Mouse (Mus musculus) neural tube, embryonic 11.5 days (tissue): ENCODE measurements around the gene Gdpd4. TPM values are rescaled to one million over a fixed set of nuclear protein-coding genes. Genes with fewer than 3 reads are reported as not detected.

Source experiments
- ATAC-seq: fragments of 200-750 bp; cut with Nextera tagmentation; 2 replicates; pipeline ENCODE4 v1.8.0; 2017; ENCODE audit warnings: moderate number of reproducible peaks, mild to moderate bottlenecking, moderate TSS enrichment, moderate library complexity; ENCODE audit not compliant: insufficient read depth, low FRiP score, low TSS enrichment
- DNase-seq: peaks from one replicate; pipeline ENCODE4 v3.0.0-alpha.2; 2015; ENCODE audit warnings: low spot score
- H3K27ac ChIP-seq: fragments of 300-500 bp; sonication (generic); 2 replicates; pipeline ENCODE4 v1.5.1; 2014; ENCODE audit warnings: low read depth, mild to moderate bottlenecking, low read length
- H3K27me3 ChIP-seq: fragments of 300-500 bp; sonication (generic); 2 replicates; pipeline ENCODE4 v1.6.1; 2014; ENCODE audit warnings: mild to moderate bottlenecking, low read length, mixed read lengths; ENCODE audit not compliant: control insufficient read depth, insufficient read depth
- H3K36me3 ChIP-seq: fragments of 300-500 bp; sonication (generic); 2 replicates; pipeline ENCODE4 v1.6.1; 2014; ENCODE audit warnings: mild to moderate bottlenecking, low read length, moderate library complexity, mixed read lengths; ENCODE audit not compliant: control insufficient read depth, insufficient read depth
- H3K4me1 ChIP-seq: fragments of 300-500 bp; sonication (generic); 2 replicates; pipeline ENCODE4 v1.6.1; 2014; ENCODE audit warnings: low read length, mixed read lengths; ENCODE audit not compliant: control insufficient read depth, insufficient read depth
- H3K4me2 ChIP-seq: fragments of 300-500 bp; sonication (generic); 2 replicates; pipeline ENCODE4 v1.6.1; 2014; ENCODE audit warnings: low read depth, mild to moderate bottlenecking, moderate library complexity
- H3K4me3 ChIP-seq: fragments of 300-500 bp; sonication (generic); 2 replicates; pipeline ENCODE4 v1.5.1; 2014; ENCODE audit warnings: low read depth, low read length
- H3K9ac ChIP-seq: fragments of 300-500 bp; sonication (generic); 2 replicates; pipeline ENCODE4 v1.6.1; 2014; ENCODE audit warnings: mild to moderate bottlenecking, low read length
- H3K9me3 ChIP-seq: fragments of 300-500 bp; sonication (generic); 2 replicates; pipeline ENCODE4 v1.6.1; 2016; ENCODE audit warnings: low read length; ENCODE audit not compliant: control insufficient read depth
- whole genome bisulfite sequencing: fragments of 180-500 bp; shearing (Covaris S2); extraction: QIAGEN DNeasy Blood & Tissue Kit; methylation state at CpG from one replicate; pipeline ENCODE4 v1.1.7; 2014; 5-methylcytosine and 5-hydroxymethylcytosine counted together
- polyA plus RNA-seq: library from polyadenylated mRNA; unstranded; fragments of >200 nt; fragmentation: Nextera tagmentation; extraction: Ambion mirVana; gene quantifications from 2 replicates; pipeline ENCODE4 v1.2.1, GENCODE M21; 2014

The Gdpd4 gene
- not detected in 2 replicates for polyA plus RNA-seq

GRCm38 (mm10) chr7:97919742-97920141 is at the start of gene Gdpd4:
TSS of gene Gdpd4 (plus strand) at chr7:97919955.
- no peak for DNase-seq
- no peak for ATAC-seq
- H3K27ac ChIP-seq: no peak within 1 kb of the TSS
- H3K9me3 ChIP-seq: no peaks in the 10 kb centered on the region
- no peak within 1 kb of the TSS for H3K4me3 ChIP-seq
- no peaks in the 10 kb centered on the region for H3K4me1 ChIP-seq
- H3K4me2 ChIP-seq: no peak within 1 kb of the TSS
- H3K36me3 ChIP-seq: no peaks in the 10 kb centered on the region
- H3K9ac ChIP-seq: no peak within 1 kb of the TSS
- no peaks in the 10 kb centered on the region for H3K27me3 ChIP-seq
- WGBS: 90% methylated on average over 12 of the region's 12 CpGs

GRCm38 (mm10) chr7:97872396-97872795 is 47.4 kb upstream of the Gdpd4 start:
- Histone ChIP-seq H3K36me3 (no peaks in the 10 kb centered on the region), H3K4me2 (no peak overlapping the region), H3K27ac (no peak overlapping the region), H3K27me3 (no peaks in the 10 kb centered on the region), H3K4me3 (no peak overlapping the region), H3K9ac (no peak overlapping the region), H3K9me3 (no peaks in the 10 kb centered on the region), H3K4me1 (no peaks in the 10 kb centered on the region)
- WGBS: 94% methylated on average over 4 of the region's 4 CpGs
- ATAC-seq (no peak), DNase-seq (no peak)

- Histone ChIP-seq H3K9ac (no peak overlapping the region), H3K27me3 (no peaks in the 10 kb centered on the region), H3K9me3 (no peaks in the 10 kb centered on the region), H3K4me3 (no peak overlapping the region), H3K36me3 (no peaks in the 10 kb centered on the region), H3K4me1 (no peaks in the 10 kb centered on the region), H3K4me2 (no peak overlapping the region), H3K27ac (no peak overlapping the region)
- ATAC-seq: no peak
- DNase-seq: no peak
Measured at GRCm38 (mm10) chr7:97873317-97873716, 46.4 kb upstream of the Gdpd4 start.

- WGBS: 86% methylated on average over 7 of the region's 7 CpGs
- no peak overlapping the region for H3K4me2 ChIP-seq
- ATAC-seq: no peak
Measured at GRCm38 (mm10) chr7:97877846-97878538, 41.8 kb upstream of the Gdpd4 start.

GRCm38 (mm10) chr7:97911646-97912045 is 8.1 kb upstream of the Gdpd4 start:
- no peaks in the 10 kb centered on the region for H3K4me1 ChIP-seq
- no peak for DNase-seq
- no peak for ATAC-seq
- peaks cover 3% of the 10 kb centered on the region; the same call in 1 of the 2 replicates for H3K36me3 ChIP-seq
- 87% methylated on average over 3 of the region's 3 CpGs for WGBS
- H3K27me3 ChIP-seq: no peaks in the 10 kb centered on the region
- no peak overlapping the region for H3K4me3 ChIP-seq
- no peaks in the 10 kb centered on the region for H3K9me3 ChIP-seq
- no peak overlapping the region for H3K9ac ChIP-seq
- H3K4me2 ChIP-seq: no peak overlapping the region
- no peak overlapping the region for H3K27ac ChIP-seq

More at GRCm38 (mm10) chr7:97877846-97878538, 41.8 kb upstream of the Gdpd4 start:
- Histone ChIP-seq H3K27me3 (no peaks in the 10 kb centered on the region), H3K4me3 (no peak overlapping the region), H3K4me1 (no peaks in the 10 kb centered on the region), H3K27ac (no peak overlapping the region), H3K9ac (no peak overlapping the region), H3K9me3 (no peaks in the 10 kb centered on the region), H3K36me3 (no peaks in the 10 kb centered on the region)
- DNase-seq: no peak

- no peak overlapping the region for H3K4me2 ChIP-seq
- H3K4me1 ChIP-seq: no peaks in the 10 kb centered on the region
- H3K4me3 ChIP-seq: no peak overlapping the region
- no peak overlapping the region for H3K27ac ChIP-seq
- H3K36me3 ChIP-seq: peaks cover 3% of the 10 kb centered on the region; the same call in 1 of the 2 replicates
- DNase-seq: no peak
- H3K27me3 ChIP-seq: no peaks in the 10 kb centered on the region
- no peak overlapping the region for H3K9ac ChIP-seq
- H3K9me3 ChIP-seq: no peaks in the 10 kb centered on the region
- no peak for ATAC-seq
- 94% methylated on average over 2 of the region's 2 CpGs for WGBS
Measured at GRCm38 (mm10) chr7:97914833-97915516, 4.8 kb upstream of the Gdpd4 start.

- ATAC-seq (no peak), DNase-seq (no peak)
- Histone ChIP-seq H3K36me3 (no peaks in the 10 kb centered on the region), H3K9me3 (no peaks in the 10 kb centered on the region), H3K4me1 (no peaks in the 10 kb centered on the region), H3K4me3 (no peak overlapping the region), H3K27me3 (no peaks in the 10 kb centered on the region), H3K4me2 (no peak overlapping the region), H3K9ac (no peak overlapping the region), H3K27ac (no peak overlapping the region)
- WGBS: 79% methylated on average over 1 of the region's 1 CpGs
Measured at GRCm38 (mm10) chr7:97925819-97926218, 6.1 kb downstream of the Gdpd4 start.

- Histone ChIP-seq H3K27me3 (no peaks in the 10 kb centered on the region), H3K36me3 (no peaks in the 10 kb centered on the region), H3K4me1 (no peaks in the 10 kb centered on the region), H3K4me3 (no peak overlapping the region), H3K4me2 (no peak overlapping the region), H3K9me3 (no peaks in the 10 kb centered on the region), H3K27ac (no peak overlapping the region), H3K9ac (no peak overlapping the region)
- ATAC-seq (no peak), DNase-seq (no peak)
- WGBS: 93% methylated on average over 5 of the region's 5 CpGs
Measured at GRCm38 (mm10) chr7:97926978-97927377, 7.2 kb downstream of the Gdpd4 start.

- no peaks in the 10 kb centered on the region for H3K4me1 ChIP-seq
- H3K36me3 ChIP-seq: no peaks in the 10 kb centered on the region
- DNase-seq: no peak
- ATAC-seq: no peak
- H3K27me3 ChIP-seq: no peaks in the 10 kb centered on the region
- no peak overlapping the region for H3K9ac ChIP-seq
- H3K27ac ChIP-seq: no peak overlapping the region
- WGBS: 91% methylated on average over 1 of the region's 1 CpGs
- H3K4me3 ChIP-seq: no peak overlapping the region
- H3K4me2 ChIP-seq: no peak overlapping the region
- H3K9me3 ChIP-seq: no peaks in the 10 kb centered on the region
Measured at GRCm38 (mm10) chr7:97944485-97944884, 24.7 kb downstream of the Gdpd4 start.
